Mouse (Mus musculus) cerebellum, postnatal 25 days (tissue): ENCODE measurements at regions not wholly inside any gene's neighbourhood (a gene's known extent, or its start where the extent isn't known, plus 50 kb on each side); places are given as distances from the start of the nearest gene placed in this dataset.

Source experiments
- DNase-seq, 2 experiments: peaks; one replicate each; pipeline ENCODE4 v3.0.0; 2021; ENCODE audit warnings: mixed read lengths in 2 of 2

GRCm38 (mm10) chr9:86232174-86232573 lies 232.6 kb downstream of the Ube2cbp start:
- no peak for DNase-seq

GRCm38 (mm10) chr9:86233775-86234174 lies 231.0 kb downstream of the Ube2cbp start:
- DNase-seq: no peak

- no peak for DNase-seq
These were observed 226.1 kb downstream of the Ube2cbp start for GRCm38 (mm10) chr9:86238691-86239090.

- no peak for DNase-seq
These were observed 224.5 kb downstream of the Ube2cbp start for GRCm38 (mm10) chr9:86240287-86240686.

GRCm38 (mm10) chr9:86240896-86241295 lies 223.9 kb downstream of the Ube2cbp start:
- DNase-seq: no peak

- DNase-seq: no peak
These were observed 214.6 kb downstream of the Ube2cbp start for GRCm38 (mm10) chr9:86250197-86250596.

GRCm38 (mm10) chr9:86251331-86251730 lies 213.4 kb downstream of the Ube2cbp start:
- no peak for DNase-seq
